Mouse (Mus musculus) adrenal gland, postnatal 25 days (tissue): ENCODE results near the gene Tnfrsf12a. TPM values are rescaled to one million over a fixed set of nuclear protein-coding genes. Genes with fewer than 3 reads are reported as not detected.

Experiments
- DNase-seq: peaks from one replicate; pipeline ENCODE4 v3.0.0; 2021; ENCODE audit warnings: mixed read lengths
- total RNA-seq: library from RNA; stranded (reverse); gene quantifications from 2 replicates; pipeline ENCODE4 v1.2.3, GENCODE M21; 2021

Tnfrsf12a gene
- total RNA-seq, 1 experiment from 2014 or later, result 76.5 TPM

GRCm38 (mm10) chr17:23680336-23680735, 3.1 kb upstream of the Tnfrsf12a start:
- DNase-seq, result no peak

GRCm38 (mm10) chr17:23679127-23679835, 2.0 kb upstream of the Tnfrsf12a start, which contains the start of gene Cldn6:
Gene Cldn6 (plus strand): TSS chr17:23679249.
- DNase-seq, result no peak

- peak; percentile 89 for DNase-seq
These were observed 716 bp downstream of the Tnfrsf12a start for GRCm38 (mm10) chr17:23676473-23677031.

- DNase-seq, result peak; percentile 83
These were observed 1.5 kb downstream of the Tnfrsf12a start for GRCm38 (mm10) chr17:23675564-23676281.

GRCm38 (mm10) chr17:23675127-23675526, 2.1 kb downstream of the Tnfrsf12a start:
- peak; percentile 83 for DNase-seq

- peak; percentile 15 for DNase-seq
These were observed 2.9 kb downstream of the Tnfrsf12a start for GRCm38 (mm10) chr17:23674271-23674952.

- DNase-seq, result peak; percentile 92
These were observed 3.7 kb downstream of the Tnfrsf12a start, which contains the start of the genes Hcfc1r1 and Thoc6 for GRCm38 (mm10) chr17:23673424-23674073. Gene Hcfc1r1 (plus strand): TSS chr17:23673596. Gene Thoc6 (minus strand): TSS chr17:23673882.

- no peak for DNase-seq
These were observed 4.5 kb downstream of the Tnfrsf12a start for GRCm38 (mm10) chr17:23672761-23673160.

GRCm38 (mm10) chr17:23671519-23671918, 5.7 kb downstream of the Tnfrsf12a start:
- no peak for DNase-seq

GRCm38 (mm10) chr17:23670516-23671074, 6.7 kb downstream of the Tnfrsf12a start:
- DNase-seq, result no peak

- DNase-seq, result no peak
These were observed 11.8 kb downstream of the Tnfrsf12a start for GRCm38 (mm10) chr17:23665511-23665910.

GRCm38 (mm10) chr17:23664556-23665021, 12.7 kb downstream of the Tnfrsf12a start:
- no peak for DNase-seq

GRCm38 (mm10) chr17:23661526-23661925, 15.7 kb downstream of the Tnfrsf12a start:
- DNase-seq, result peak; percentile 17

GRCm38 (mm10) chr17:23660876-23661200, 16.4 kb downstream of the Tnfrsf12a start:
- DNase-seq, result no peak

GRCm38 (mm10) chr17:23660117-23660875, 17.0 kb downstream of the Tnfrsf12a start, which contains the start of gene Bicdl2:
Gene Bicdl2 (plus strand): TSS chr17:23660506.
- peak; percentile 63 for DNase-seq

- no peak for DNase-seq
These were observed 18.8 kb downstream of the Tnfrsf12a start for GRCm38 (mm10) chr17:23658450-23658849.

- DNase-seq, result no peak
These were observed 22.9 kb downstream of the Tnfrsf12a start for GRCm38 (mm10) chr17:23654410-23654809.

GRCm38 (mm10) chr17:23654001-23654400, 23.3 kb downstream of the Tnfrsf12a start:
- no peak for DNase-seq

- no peak for DNase-seq
These were observed 23.9 kb downstream of the Tnfrsf12a start for GRCm38 (mm10) chr17:23653324-23653723.

GRCm38 (mm10) chr17:23651363-23651762, 25.9 kb downstream of the Tnfrsf12a start:
- no peak for DNase-seq

GRCm38 (mm10) chr17:23645894-23646293, 31.4 kb downstream of the Tnfrsf12a start:
- DNase-seq, result no peak
